Mouse (Mus musculus) embryonic facial prominence, embryonic 10.5 days (tissue): ENCODE measurements around the gene Tnrc6b. TPM values are rescaled to one million over a fixed set of nuclear protein-coding genes. Genes with fewer than 3 reads are reported as not detected.

Source experiments
- DNase-seq: peaks from one replicate; pipeline ENCODE4 v3.0.0-alpha.2; 2017; ENCODE audit warnings: low spot score
- H3K27ac ChIP-seq: fragments of 300-500 bp; sonication (generic); replicated peaks from 2 replicates; pipeline ENCODE4 v1.5.1; 2016; ENCODE audit warnings: mild to moderate bottlenecking
- H3K27me3 ChIP-seq: fragments of 300-500 bp; sonication (generic); replicated peaks from 2 replicates; pipeline ENCODE4 v1.6.1; 2016; ENCODE audit warnings: low read depth, mild to moderate bottlenecking; ENCODE audit not compliant: poor library complexity, severe bottlenecking
- H3K36me3 ChIP-seq: fragments of 300-500 bp; sonication (generic); replicated peaks from 2 replicates; pipeline ENCODE4 v1.6.1; 2016; ENCODE audit warnings: mild to moderate bottlenecking, moderate library complexity
- H3K4me1 ChIP-seq: fragments of 300-500 bp; sonication (generic); 2 replicates; pipeline ENCODE4 v1.6.1; 2016
- H3K4me3 ChIP-seq: fragments of 300-500 bp; sonication (generic); 2 replicates; pipeline ENCODE4 v1.5.1; 2016; ENCODE audit warnings: mild to moderate bottlenecking, moderate library complexity
- H3K9me3 ChIP-seq: fragments of 300-500 bp; sonication (generic); 2 replicates; pipeline ENCODE4 v1.6.1; 2016; ENCODE audit warnings: mild to moderate bottlenecking
- WGBS: fragments of 180-500 bp; shearing (Covaris S2); methylation state at CpG from one replicate; pipeline ENCODE4 v1.1.7; 2016; 5-methylcytosine and 5-hydroxymethylcytosine counted together
- polyA plus RNA-seq: library from polyadenylated mRNA; unstranded; fragments of >200 nt; fragmentation: Nextera tagmentation; extraction: Ambion mirVana; gene quantifications from 2 replicates; pipeline ENCODE4 v1.2.1, GENCODE M21; 2016

Gene Tnrc6b
- polyA plus RNA-seq, 1 experiment from 2014 or later: 46.9 TPM

- no peaks in the 10 kb centered on the region for H3K9me3 ChIP-seq
- 55% methylated on average over 3 of the region's 3 CpGs for WGBS
- H3K4me1 ChIP-seq: peaks cover 62% of the 10 kb centered on the region
- no peak for DNase-seq
- H3K27me3 ChIP-seq: peaks cover 24% of the 10 kb centered on the region; the same call in 1 of the 2 replicates
- H3K36me3 ChIP-seq: no peaks in the 10 kb centered on the region
- no peak overlapping the region for H3K4me3 ChIP-seq
- H3K27ac ChIP-seq: peak overlapping the region; percentile 11
Measured at GRCm38 (mm10) chr15:80683990-80684389, 27.1 kb upstream of the Tnrc6b start.

DNA sequence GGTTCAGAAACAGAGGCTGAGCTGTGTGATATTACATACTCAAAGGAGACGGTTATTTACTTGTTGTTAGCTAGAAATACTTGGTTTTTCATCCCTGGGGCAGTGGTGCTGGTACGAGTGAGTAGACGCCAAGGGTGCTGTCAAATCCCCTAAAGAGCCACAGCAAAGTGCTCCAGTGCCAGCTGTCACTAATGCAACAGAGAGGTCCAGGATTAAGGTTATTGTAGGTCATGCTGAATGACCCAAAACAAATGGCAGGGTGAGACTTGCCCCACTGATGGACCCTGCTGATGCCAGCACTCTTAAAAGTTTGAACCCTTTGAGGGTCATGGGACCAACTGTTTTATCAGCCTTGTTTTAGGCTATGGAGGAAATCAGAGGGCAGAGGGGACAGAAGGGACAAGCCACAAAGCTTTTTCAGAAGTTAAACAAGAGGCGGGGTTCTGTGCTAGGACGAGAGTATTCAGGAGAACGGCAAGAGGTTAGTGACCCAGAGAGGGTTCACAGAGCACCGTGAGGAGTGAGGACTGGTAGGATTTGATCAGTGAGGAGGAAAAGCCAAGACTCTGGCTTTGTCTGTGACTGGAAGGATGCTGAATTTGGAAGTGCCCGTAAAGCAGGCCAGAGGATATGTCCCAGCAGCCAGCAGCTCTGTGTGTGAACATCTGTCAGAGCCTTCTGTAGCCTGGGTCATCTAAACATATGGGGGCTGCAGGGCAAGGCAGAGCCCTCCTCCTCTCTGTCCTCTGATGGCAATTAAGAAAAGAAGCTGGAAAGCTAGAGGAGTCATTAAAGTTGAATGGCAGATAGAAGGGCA is 26.1 kb upstream of the Tnrc6b start:
- Histone ChIP-seq H3K27me3 (peaks cover 24% of the 10 kb centered on the region; the same call in 1 of the 2 replicates), H3K9me3 (no peaks in the 10 kb centered on the region), H3K4me3 (0 out of 2 replicates have a peak overlapping the region, but pooled peaks have one; percentile 16), H3K27ac (peak overlapping the region; percentile 14; the same call in 1 of the 2 replicates), H3K4me1 (peaks cover 54% of the 10 kb centered on the region), H3K36me3 (no peaks in the 10 kb centered on the region)
- DNase-seq: no peak
- 21% methylated on average over 8 of the region's 8 CpGs for WGBS

GRCm38 (mm10) chr15:80685603-80685895 is 25.6 kb upstream of the Tnrc6b start:
- peaks cover 48% of the 10 kb centered on the region for H3K4me1 ChIP-seq
- peak overlapping the region; percentile 14; the same call in 1 of the 2 replicates for H3K27ac ChIP-seq
- H3K4me3 ChIP-seq: no peak overlapping the region
- no peak for DNase-seq
- no peaks in the 10 kb centered on the region for H3K9me3 ChIP-seq
- H3K27me3 ChIP-seq: peaks cover 20% of the 10 kb centered on the region; the same call in 1 of the 2 replicates
- no peaks in the 10 kb centered on the region for H3K36me3 ChIP-seq
- 42% methylated on average over 7 of the region's 7 CpGs for WGBS

DNA sequence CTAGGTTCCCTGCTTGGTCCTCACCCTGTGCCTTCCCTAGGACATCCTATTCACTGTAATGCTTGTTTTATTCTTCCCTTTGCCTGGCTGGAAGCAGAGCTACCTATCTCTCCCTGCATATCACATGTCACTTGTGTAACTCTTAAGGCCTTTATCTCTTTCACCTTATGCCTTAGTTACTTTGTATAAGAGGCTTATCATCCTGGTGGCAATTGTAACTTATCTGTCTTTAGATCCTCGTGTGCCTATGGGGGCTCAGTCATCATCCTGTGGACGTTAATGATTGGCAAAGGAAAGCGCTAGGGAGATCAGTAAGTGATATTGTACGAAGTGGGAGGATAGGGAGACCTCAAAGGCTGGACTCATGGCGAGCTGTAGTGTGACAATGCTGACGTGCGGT is 22.6 kb upstream of the Tnrc6b start:
- WGBS: 78% methylated on average over 7 of the region's 7 CpGs

GRCm38 (mm10) chr15:80693492-80693891 is 17.6 kb upstream of the Tnrc6b start:
- WGBS: 25% methylated on average over 3 of the region's 3 CpGs
- no peak for DNase-seq
- Histone ChIP-seq H3K36me3 (no peaks in the 10 kb centered on the region), H3K9me3 (no peaks in the 10 kb centered on the region), H3K27ac (no peak overlapping the region), H3K4me1 (peaks cover 21% of the 10 kb centered on the region), H3K27me3 (0 out of 2 replicates have a peak, but pooled peaks cover 19% of the 10 kb centered on the region), H3K4me3 (no peak overlapping the region)

More for the DNA sequence above, 22.6 kb upstream of the Tnrc6b start:
- peaks cover 41% of the 10 kb centered on the region for H3K4me1 ChIP-seq
- H3K9me3 ChIP-seq: no peaks in the 10 kb centered on the region
- peaks cover 25% of the 10 kb centered on the region; the same call in 1 of the 2 replicates for H3K27me3 ChIP-seq
- no peak overlapping the region for H3K4me3 ChIP-seq
- H3K27ac ChIP-seq: no peak overlapping the region
- DNase-seq: no peak
- no peaks in the 10 kb centered on the region for H3K36me3 ChIP-seq

- WGBS: 29% methylated on average over 11 of the region's 11 CpGs
- Histone ChIP-seq H3K4me1 (peaks cover 21% of the 10 kb centered on the region), H3K36me3 (no peaks in the 10 kb centered on the region), H3K4me3 (no peak overlapping the region; the same call in 1 of the 2 replicates), H3K9me3 (no peaks in the 10 kb centered on the region), H3K27me3 (0 out of 2 replicates have a peak, but pooled peaks cover 19% of the 10 kb centered on the region), H3K27ac (peak overlapping the region; percentile 61; the same call in 1 of the 2 replicates)
- peak; percentile 70 for DNase-seq
Measured at GRCm38 (mm10) chr15:80694125-80694910, 16.8 kb upstream of the Tnrc6b start.

DNA sequence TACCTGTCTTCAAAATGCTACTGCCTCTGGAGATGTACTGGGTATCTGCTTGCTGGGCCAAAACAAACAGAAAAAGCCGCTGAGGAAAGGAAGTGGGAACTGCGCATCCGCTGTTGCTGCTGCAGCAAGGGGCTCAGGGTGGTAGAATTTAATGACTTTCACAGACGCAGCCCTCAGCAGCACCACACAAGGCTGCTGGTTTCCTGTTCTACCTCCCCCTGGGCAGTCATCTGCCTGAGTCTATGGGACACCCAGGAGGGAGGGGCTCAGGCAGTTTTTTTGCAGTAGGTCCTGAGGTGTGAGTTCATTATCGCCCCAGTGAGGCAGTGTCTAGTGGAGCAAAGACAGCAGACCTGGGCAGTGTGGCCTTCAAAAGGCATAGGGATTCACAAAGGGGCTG is 13.5 kb upstream of the Tnrc6b start:
- H3K4me1 ChIP-seq: peaks cover 15% of the 10 kb centered on the region
- 0 out of 2 replicates have a peak, but pooled peaks cover 8% of the 10 kb centered on the region for H3K27me3 ChIP-seq
- H3K27ac ChIP-seq: no peak overlapping the region
- DNase-seq: no peak
- no peak overlapping the region for H3K4me3 ChIP-seq
- no peaks in the 10 kb centered on the region for H3K9me3 ChIP-seq
- H3K36me3 ChIP-seq: no peaks in the 10 kb centered on the region
- 48% methylated on average over 5 of the region's 5 CpGs for WGBS

DNA sequence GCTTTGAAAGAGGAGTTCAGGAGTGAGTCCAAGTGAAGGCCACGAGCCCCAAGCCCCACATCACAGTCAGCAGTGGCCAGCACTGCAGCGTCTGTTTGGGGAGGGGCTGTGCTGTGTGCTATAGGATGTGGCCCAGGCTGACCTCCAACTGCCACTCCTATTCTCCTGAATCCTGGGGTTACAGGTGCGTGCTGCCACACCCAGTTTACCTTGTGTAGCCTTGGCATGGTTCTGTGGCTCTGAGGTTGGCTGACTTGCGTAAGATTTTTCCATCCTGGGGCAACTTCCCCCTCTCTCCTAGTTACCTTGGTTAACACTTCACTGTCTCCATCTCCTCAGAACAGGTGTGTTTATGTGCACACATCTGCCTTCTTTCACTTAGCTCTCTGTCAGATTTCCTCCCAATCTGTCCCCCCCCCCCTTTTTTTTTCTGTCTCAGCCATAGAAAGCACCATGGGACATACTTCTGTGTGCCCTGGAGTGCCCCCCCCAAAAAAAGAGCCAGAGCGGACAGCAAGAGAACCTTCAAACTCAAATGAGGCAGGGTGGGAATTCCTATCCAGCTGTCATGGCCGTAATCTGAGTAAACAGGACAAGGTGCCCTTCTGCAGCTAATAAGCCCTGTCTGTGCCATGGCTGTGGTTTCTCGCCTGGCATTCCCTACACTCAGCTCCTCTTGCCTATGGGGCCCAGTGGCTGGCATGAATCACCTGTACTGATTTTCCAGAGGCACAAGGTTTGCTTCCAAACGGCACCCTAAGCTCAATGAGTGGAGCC is 9.4 kb upstream of the Tnrc6b start:
- DNase-seq: no peak
- Histone ChIP-seq H3K36me3 (no peaks in the 10 kb centered on the region), H3K4me1 (peaks cover 11% of the 10 kb centered on the region), H3K4me3 (no peak overlapping the region), H3K27me3 (no peaks in the 10 kb centered on the region), H3K9me3 (no peaks in the 10 kb centered on the region), H3K27ac (no peak overlapping the region)
- whole genome bisulfite sequencing: 75% methylated on average over 8 of the region's 8 CpGs

DNA sequence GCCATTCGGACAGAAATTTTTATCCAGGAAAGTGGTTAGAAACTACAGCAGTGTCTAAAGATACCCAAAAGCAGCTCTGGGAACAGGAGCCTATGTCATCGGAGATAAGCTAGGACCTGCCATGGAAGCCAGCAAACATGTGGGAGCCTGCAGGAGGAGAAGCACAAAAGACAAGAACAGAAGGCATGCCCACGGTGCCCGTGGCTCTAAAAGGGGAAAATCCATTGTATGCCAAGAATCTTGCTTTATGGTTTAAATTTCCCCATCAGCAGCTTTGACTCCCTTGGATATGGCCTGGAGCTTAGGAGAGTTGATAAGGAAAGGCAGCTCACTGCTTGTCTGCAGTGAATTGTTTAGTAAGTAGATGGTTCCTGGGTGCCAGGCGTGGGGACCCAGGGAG is 8.2 kb upstream of the Tnrc6b start:
- Histone ChIP-seq H3K4me3 (no peak overlapping the region), H3K36me3 (no peaks in the 10 kb centered on the region)
- 88% methylated on average over 5 of the region's 5 CpGs for WGBS

DNA sequence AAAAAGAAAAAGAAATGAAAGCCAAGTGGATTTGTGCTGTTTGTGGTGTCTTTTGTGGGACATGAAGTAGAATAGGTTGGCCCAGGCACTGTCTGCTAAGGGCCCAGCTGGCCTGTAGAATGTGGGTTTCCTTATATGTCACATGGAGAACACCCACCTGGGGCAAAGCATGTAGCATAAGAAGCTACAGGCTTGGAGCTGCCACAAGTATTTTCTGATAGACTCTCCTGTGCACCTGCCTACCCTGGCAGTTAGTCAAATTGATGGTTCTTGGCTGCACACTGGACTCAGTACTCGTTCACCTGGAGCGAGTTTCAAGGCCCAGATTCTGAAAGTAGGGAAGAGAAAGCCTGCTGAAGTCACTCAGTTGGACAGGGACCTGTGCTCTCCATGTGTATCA is 7.6 kb upstream of the Tnrc6b start:
- Histone ChIP-seq H3K36me3 (no peaks in the 10 kb centered on the region), H3K4me1 (peaks cover 17% of the 10 kb centered on the region), H3K9me3 (no peaks in the 10 kb centered on the region), H3K27ac (no peak overlapping the region), H3K27me3 (no peaks in the 10 kb centered on the region), H3K4me3 (no peak overlapping the region)
- 82% methylated on average over 2 of the region's 2 CpGs for WGBS
- no peak for DNase-seq

More for the DNA sequence above, 8.2 kb upstream of the Tnrc6b start:
- no peak overlapping the region for H3K27ac ChIP-seq
- peaks cover 17% of the 10 kb centered on the region for H3K4me1 ChIP-seq
- no peaks in the 10 kb centered on the region for H3K27me3 ChIP-seq
- no peak for DNase-seq
- H3K9me3 ChIP-seq: no peaks in the 10 kb centered on the region

- 3% methylated on average over 7 of the region's 7 CpGs for WGBS
Measured at GRCm38 (mm10) chr15:80704267-80704666, 6.8 kb upstream of the Tnrc6b start.

More at GRCm38 (mm10) chr15:80704267-80704666, 6.8 kb upstream of the Tnrc6b start:
- H3K36me3 ChIP-seq: no peaks in the 10 kb centered on the region
- H3K4me3 ChIP-seq: no peak overlapping the region
- H3K27me3 ChIP-seq: no peaks in the 10 kb centered on the region
- no peak overlapping the region for H3K27ac ChIP-seq
- DNase-seq: peak; percentile 85
- H3K4me1 ChIP-seq: peaks cover 17% of the 10 kb centered on the region
- H3K9me3 ChIP-seq: no peaks in the 10 kb centered on the region
